Mouse (Mus musculus) forebrain, embryonic 10.5 days (tissue): ENCODE results near the gene Foxred2. TPM values are rescaled to one million over a fixed set of nuclear protein-coding genes. Genes with fewer than 3 reads are reported as not detected.

ENCODE experiments used
- DNase-seq: peaks from one replicate; pipeline ENCODE4 v3.0.0-alpha.2; 2017; ENCODE audit warnings: low spot score; ENCODE audit errors: extremely low spot score
- H3K27ac ChIP-seq: fragments of 300-500 bp; sonication (generic); 2 replicates; pipeline ENCODE4 v1.5.1; 2016; ENCODE audit warnings: mild to moderate bottlenecking
- H3K27me3 ChIP-seq: fragments of 300-500 bp; sonication (generic); 2 replicates; pipeline ENCODE4 v1.6.1; 2016; ENCODE audit warnings: mild to moderate bottlenecking; ENCODE audit not compliant: poor library complexity, severe bottlenecking
- H3K36me3 ChIP-seq: fragments of 300-500 bp; sonication (generic); replicated peaks from 2 replicates; pipeline ENCODE4 v1.6.1; 2016; ENCODE audit warnings: mild to moderate bottlenecking, moderate library complexity
- H3K4me1 ChIP-seq: fragments of 300-500 bp; sonication (generic); 2 replicates; pipeline ENCODE4 v1.6.1; 2016
- H3K4me3 ChIP-seq: fragments of 300-500 bp; sonication (generic); 2 replicates; pipeline ENCODE4 v1.5.1; 2016; ENCODE audit warnings: mild to moderate bottlenecking, moderate library complexity
- H3K9me3 ChIP-seq: fragments of 300-500 bp; sonication (generic); 2 replicates; pipeline ENCODE4 v1.6.1; 2016; ENCODE audit warnings: mild to moderate bottlenecking, moderate library complexity
- WGBS: fragments of 180-500 bp; shearing (Covaris S2); methylation state at CpG from one replicate; pipeline ENCODE4 v1.1.7; 2016; 5-methylcytosine and 5-hydroxymethylcytosine counted together
- polyA plus RNA-seq: library from polyadenylated mRNA; unstranded; fragments of >200 nt; fragmentation: Nextera tagmentation; extraction: Ambion mirVana; gene quantifications from 2 replicates; pipeline ENCODE4 v1.2.1, GENCODE M21; 2016

Gene Foxred2
- polyA plus RNA-seq, 1 experiment from 2014 or later = 7.9 TPM

DNA sequence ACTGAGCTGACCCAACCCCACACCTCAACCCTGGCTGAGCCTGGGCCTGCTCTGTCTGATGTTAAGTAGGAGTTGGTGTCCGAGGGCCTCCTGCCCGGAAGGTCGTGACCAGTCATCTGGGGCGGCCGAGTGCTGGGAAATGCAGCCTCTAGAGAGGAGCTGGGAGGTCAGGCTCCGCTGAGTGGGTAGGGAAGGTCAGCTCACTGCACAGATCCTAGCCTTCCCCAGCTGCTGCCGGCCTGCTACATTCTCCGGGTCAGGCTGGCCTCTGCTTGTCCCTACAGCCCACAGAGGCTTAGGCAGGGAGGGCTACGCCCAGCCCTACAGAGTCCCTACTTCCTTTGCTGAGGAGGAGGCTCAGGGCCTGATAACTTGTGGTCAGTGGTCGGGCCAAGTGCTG lies 50.0 kb downstream of the Foxred2 start:
- H3K36me3 ChIP-seq = no peaks in the 10 kb centered on the region
- no peak for DNase-seq
- peaks cover 62% of the 10 kb centered on the region for H3K4me1 ChIP-seq
- no peaks in the 10 kb centered on the region for H3K9me3 ChIP-seq
- WGBS = 59% methylated on average over 10 of the region's 10 CpGs
- no peak overlapping the region for H3K4me3 ChIP-seq
- H3K27ac ChIP-seq = peak overlapping the region; percentile 48
- H3K27me3 ChIP-seq = peaks cover 36% of the 10 kb centered on the region

DNA sequence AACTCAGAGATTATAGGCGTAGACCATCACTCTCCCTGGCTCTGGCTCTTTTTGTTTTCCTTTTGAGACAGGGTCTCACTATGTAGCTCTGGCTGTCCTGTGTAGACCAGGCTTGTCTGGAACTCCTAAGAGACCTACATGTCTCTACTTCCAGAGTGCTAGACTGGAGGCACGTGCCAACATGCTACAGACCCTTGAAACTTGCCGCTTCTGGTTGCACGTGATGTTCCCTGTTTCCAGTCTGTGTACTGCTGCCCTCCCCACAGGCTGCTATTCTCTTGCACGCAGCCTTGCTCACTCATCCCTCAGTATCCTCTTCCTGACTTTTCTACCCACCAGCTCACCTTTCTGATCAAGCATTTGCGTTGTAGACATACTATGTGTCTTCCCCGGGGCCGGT lies 50.4 kb downstream of the Foxred2 start:
- no peak for DNase-seq
- no peak overlapping the region for H3K4me3 ChIP-seq
- WGBS = 77% methylated on average over 8 of the region's 8 CpGs
- H3K9me3 ChIP-seq = no peaks in the 10 kb centered on the region
- H3K27me3 ChIP-seq = peaks cover 36% of the 10 kb centered on the region
- H3K4me1 ChIP-seq = peaks cover 58% of the 10 kb centered on the region
- no peaks in the 10 kb centered on the region for H3K36me3 ChIP-seq
- peak overlapping the region; percentile 48; the same call in 1 of the 2 replicates for H3K27ac ChIP-seq

DNA sequence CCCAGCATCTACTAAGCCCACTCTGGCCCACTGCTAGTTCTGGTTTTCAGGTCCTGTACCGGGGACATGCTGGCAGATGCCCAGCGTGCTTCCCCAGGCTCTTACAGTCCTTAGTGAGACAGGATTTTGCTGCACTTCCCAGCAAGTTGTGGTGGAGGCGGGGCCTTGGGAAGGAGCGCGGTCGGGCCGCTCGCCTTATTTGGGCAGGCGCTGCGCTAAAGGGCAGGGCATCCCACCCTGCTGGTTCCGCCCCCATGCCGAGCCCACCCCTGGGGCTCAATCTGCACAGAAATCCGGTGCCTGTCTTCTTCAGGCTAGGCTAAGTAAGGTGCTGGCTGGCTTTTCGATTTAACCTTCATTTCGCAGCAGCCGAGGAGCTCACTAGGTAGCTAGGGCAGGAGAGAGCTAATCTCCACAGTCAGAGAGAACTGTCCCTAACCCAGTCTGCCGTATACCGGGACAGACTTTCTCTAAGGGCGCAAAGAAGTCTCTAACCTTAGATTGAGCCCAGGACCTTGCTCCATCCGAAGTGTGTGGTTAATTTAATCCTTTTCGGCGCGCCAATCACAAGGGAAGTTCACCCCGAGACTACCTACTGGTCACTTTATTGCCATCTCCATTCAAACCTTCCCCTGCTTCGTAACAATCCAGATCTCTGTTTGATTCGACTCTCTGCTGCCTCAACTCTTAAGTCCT lies 51.1 kb downstream of the Foxred2 start:
- 3% methylated on average over 26 of the region's 26 CpGs for WGBS
- Histone ChIP-seq H3K4me3 (peak overlapping the region; percentile 48), H3K4me1 (peaks cover 52% of the 10 kb centered on the region), H3K27me3 (peaks cover 36% of the 10 kb centered on the region), H3K36me3 (no peaks in the 10 kb centered on the region), H3K27ac (peak overlapping the region; percentile 75), H3K9me3 (no peaks in the 10 kb centered on the region)
- peak; percentile 68 for DNase-seq

DNA sequence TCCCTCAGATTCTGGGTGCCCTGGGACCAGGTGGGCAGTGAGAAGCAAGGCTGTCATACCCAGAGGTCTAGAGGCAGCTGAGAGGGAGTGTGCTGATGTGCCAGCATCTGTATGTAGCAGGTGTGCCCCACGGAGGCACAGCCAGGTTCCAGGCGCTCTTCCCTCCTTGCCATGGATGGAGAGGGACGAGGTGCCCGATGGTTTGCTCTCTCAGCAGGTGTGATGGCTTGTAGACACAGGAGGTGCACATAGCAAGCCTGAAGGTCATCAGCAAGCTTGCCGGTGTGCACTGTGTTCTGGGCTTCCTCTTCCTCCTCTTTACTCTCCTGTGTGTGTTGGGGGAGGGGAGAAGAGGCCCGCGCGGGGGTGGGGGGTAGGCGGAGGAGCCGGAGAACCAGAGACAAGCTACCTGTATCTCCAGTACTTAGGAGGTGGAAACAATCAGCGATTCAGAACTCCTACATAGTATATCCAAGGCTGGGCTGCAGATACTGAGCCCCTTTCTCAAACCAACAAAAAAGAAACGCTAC lies 52.1 kb downstream of the Foxred2 start:
- peaks cover 36% of the 10 kb centered on the region for H3K27me3 ChIP-seq
- WGBS = 22% methylated on average over 12 of the region's 12 CpGs
- no peaks in the 10 kb centered on the region for H3K9me3 ChIP-seq
- peaks cover 52% of the 10 kb centered on the region for H3K4me1 ChIP-seq
- no peaks in the 10 kb centered on the region for H3K36me3 ChIP-seq
- no peak overlapping the region for H3K4me3 ChIP-seq
- DNase-seq = no peak
- H3K27ac ChIP-seq = peak overlapping the region; percentile 8; the same call in 1 of the 2 replicates

DNA sequence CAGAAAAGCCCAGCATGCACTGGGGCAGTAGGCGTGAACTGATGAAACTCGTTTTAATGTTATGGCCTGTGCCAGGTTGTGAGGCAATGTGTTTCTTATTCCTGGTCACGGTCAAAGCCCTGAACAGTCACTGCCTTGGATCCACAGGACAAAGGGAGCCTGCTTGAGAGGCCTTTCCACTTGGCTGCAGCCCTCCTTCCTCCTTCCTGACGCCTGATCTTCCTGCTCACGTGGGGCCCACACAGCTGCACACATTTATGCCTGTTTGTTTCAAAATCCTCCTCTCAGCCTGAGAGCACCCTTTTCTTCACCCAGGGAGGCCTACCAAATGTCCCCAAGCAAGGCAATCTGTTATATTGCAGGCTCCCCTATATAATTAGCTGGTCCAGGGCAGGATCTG lies 53.3 kb downstream of the Foxred2 start:
- Histone ChIP-seq H3K4me3 (no peak overlapping the region), H3K36me3 (no peaks in the 10 kb centered on the region), H3K27ac (0 out of 2 replicates have a peak overlapping the region, but pooled peaks have one; percentile 35), H3K4me1 (peaks cover 46% of the 10 kb centered on the region), H3K27me3 (peaks cover 36% of the 10 kb centered on the region), H3K9me3 (no peaks in the 10 kb centered on the region)
- no peak for DNase-seq
- WGBS = 71% methylated on average over 5 of the region's 5 CpGs

DNA sequence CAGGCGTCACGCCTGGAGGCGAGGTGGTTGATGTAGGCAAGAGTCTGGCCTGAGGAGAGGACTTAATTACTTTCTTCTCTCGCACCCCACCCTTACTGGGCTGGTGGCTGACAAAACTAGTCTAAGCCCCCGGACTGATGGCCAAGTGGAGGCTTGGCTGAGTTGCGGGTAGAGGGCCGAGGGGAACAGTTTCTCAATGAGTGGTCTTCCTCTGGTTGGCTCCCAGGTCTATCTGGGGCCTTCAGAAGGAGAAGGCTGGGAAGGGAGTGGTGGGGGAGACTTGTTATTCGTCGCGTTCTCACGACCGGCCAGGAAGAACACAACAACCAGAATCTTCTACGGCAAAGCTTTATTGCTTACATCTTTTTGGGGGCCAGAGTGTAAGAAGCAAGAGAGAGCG lies 61.6 kb downstream of the Foxred2 start:
- H3K4me1 ChIP-seq = peaks cover 13% of the 10 kb centered on the region
- H3K9me3 ChIP-seq = no peaks in the 10 kb centered on the region
- H3K4me3 ChIP-seq = no peak overlapping the region
- 88% methylated on average over 13 of the region's 14 CpGs for WGBS
- H3K36me3 ChIP-seq = no peaks in the 10 kb centered on the region
- peak overlapping the region; percentile 48; the same call in 1 of the 2 replicates for H3K27ac ChIP-seq
- H3K27me3 ChIP-seq = no peaks in the 10 kb centered on the region
- DNase-seq = no peak

DNA sequence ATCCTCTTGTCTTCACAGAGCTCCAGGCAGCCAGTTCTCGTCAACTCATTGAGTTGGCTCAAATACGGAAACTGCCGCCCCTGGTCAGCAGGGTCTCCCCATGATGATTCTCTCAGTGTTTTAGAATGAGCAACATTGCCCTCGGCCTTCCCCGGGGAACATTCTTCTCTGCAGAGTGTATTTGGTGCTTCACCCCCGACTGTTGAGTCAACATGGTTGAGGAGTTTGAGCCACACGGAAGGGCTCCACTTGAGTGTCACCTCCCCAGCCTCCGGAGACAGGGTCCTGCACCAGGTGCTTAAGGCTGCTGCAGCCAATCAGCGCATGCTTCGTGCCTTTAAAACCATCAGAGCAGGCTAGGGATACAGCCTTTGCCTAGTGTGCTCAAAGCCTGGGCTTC lies 63.2 kb downstream of the Foxred2 start:
- Histone ChIP-seq H3K4me1 (peaks cover 16% of the 10 kb centered on the region), H3K27me3 (no peaks in the 10 kb centered on the region), H3K27ac (no peak overlapping the region), H3K4me3 (no peak overlapping the region), H3K36me3 (no peaks in the 10 kb centered on the region), H3K9me3 (no peaks in the 10 kb centered on the region)
- DNase-seq = no peak
- WGBS = 82% methylated on average over 10 of the region's 10 CpGs

DNA sequence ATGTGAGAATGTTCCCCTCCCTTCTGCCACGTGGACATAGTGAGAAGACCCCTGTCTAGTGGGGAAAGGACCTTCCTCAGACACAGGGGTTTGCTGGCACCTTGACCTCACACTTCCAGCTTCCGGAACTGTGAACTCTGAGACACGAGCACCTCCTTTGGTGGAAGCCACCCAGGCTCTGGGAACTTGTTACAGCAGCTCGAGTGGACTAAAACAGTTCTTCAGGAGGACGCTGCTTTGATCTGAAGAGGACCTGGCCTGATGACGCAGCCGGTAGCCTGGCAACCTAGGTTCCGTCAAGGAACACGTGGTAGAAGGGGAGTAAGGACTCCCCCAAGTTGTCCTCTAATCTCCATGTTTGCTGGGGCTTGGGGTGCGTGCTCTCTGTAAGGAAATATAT lies 64.1 kb downstream of the Foxred2 start:
- 88% methylated on average over 10 of the region's 10 CpGs for WGBS
- no peak for DNase-seq
- Histone ChIP-seq H3K36me3 (no peaks in the 10 kb centered on the region), H3K9me3 (no peaks in the 10 kb centered on the region), H3K4me3 (no peak overlapping the region), H3K27me3 (no peaks in the 10 kb centered on the region), H3K27ac (no peak overlapping the region), H3K4me1 (peaks cover 21% of the 10 kb centered on the region)

DNA sequence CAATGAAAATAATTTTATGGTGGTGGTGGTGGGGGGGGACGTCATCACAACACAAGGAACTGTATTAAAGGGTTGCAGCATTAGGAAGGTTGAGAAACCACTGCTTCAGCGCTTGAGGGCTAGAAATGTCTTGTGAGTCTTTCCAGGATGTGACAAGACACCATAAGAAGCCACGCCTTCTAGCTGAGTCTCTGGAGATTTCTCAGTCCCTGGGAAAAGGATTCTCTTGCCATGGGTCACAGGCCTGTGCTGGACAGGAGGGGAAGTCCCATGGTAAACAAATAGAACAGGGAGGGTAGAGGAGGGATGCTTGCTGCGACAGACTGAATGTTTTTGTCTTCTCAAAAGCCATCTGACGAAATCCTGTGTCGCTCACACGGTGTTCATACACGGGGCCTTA lies 64.8 kb downstream of the Foxred2 start:
- WGBS = 88% methylated on average over 8 of the region's 8 CpGs
- H3K27ac ChIP-seq = no peak overlapping the region
- no peaks in the 10 kb centered on the region for H3K27me3 ChIP-seq
- H3K4me1 ChIP-seq = peaks cover 21% of the 10 kb centered on the region
- H3K36me3 ChIP-seq = no peaks in the 10 kb centered on the region
- no peak overlapping the region for H3K4me3 ChIP-seq
- H3K9me3 ChIP-seq = no peaks in the 10 kb centered on the region
- no peak for DNase-seq

Other genes with a start within 250 kb of the Foxred2 start
- gene Apol9b, start 227.7 kb downstream of the Foxred2 start, polyA plus RNA-seq = not detected in 2 replicates
- gene Apol8, start 199.7 kb downstream of the Foxred2 start, polyA plus RNA-seq = 0.07 and 0.24 TPM in 2 replicates
- gene Myh9, start 114.5 kb downstream of the Foxred2 start, polyA plus RNA-seq = 35.6 and 36.8 TPM in 2 replicates
- 288 and 291 TPM in 2 replicates for gene Txn2, start 27.7 kb downstream of the Foxred2 start, polyA plus RNA-seq
- 280 and 284 TPM in 2 replicates for gene Eif3d, start 14.1 kb upstream of the Foxred2 start, polyA plus RNA-seq
- 0.05 and 0.20 TPM in 2 replicates for gene Cacng2, start 163.3 kb upstream of the Foxred2 start, polyA plus RNA-seq
- 158 and 162 TPM in 2 replicates for gene Ift27, start 217.4 kb upstream of the Foxred2 start, polyA plus RNA-seq
- gene Pvalb, start 249.7 kb upstream of the Foxred2 start, polyA plus RNA-seq = not detected in 2 replicates